Mouse (Mus musculus) E14TG2a.4 (cell line): Measurements from ENCODE around the gene Tmc5.

ENCODE experiments used
- H3K27me3 ChIP-seq: 2 replicates; pipeline ENCODE4 v1.6.1; 2014; ENCODE audit warnings: low read length, control low read depth; ENCODE audit not compliant: insufficient read depth
- H3K36me3 ChIP-seq: 2 replicates; pipeline ENCODE4 v1.6.1; 2014; ENCODE audit warnings: low read length, control low read depth; ENCODE audit not compliant: insufficient read depth
- H3K4me1 ChIP-seq: replicated peaks from 2 replicates; pipeline ENCODE4 v1.6.1; 2014; ENCODE audit warnings: low read depth, low read length, control low read depth
- H3K4me3 ChIP-seq: replicated peaks from 2 replicates; pipeline ENCODE4 v1.5.1; 2014; ENCODE audit warnings: mild to moderate bottlenecking, low read length
- H3K9me3 ChIP-seq: 2 replicates; pipeline ENCODE4 v1.6.1; 2014; ENCODE audit warnings: low read length, control low read depth
- CTCF ChIP-seq: conservative IDR thresholded peaks from 2 replicates; pipeline ENCODE4 v1.5.1; 2014; ENCODE audit warnings: low read length
- NANOG ChIP-seq: IDR thresholded peaks from 2 replicates; pipeline ENCODE4 v1.6.1; 2014; ENCODE audit warnings: borderline replicate concordance, low read length, mixed read lengths
- POU5F1 ChIP-seq: IDR thresholded peaks from 2 replicates; pipeline ENCODE4 v1.6.1; 2014; ENCODE audit warnings: low read length, borderline replicate concordance

The Tmc5 gene

DNA sequence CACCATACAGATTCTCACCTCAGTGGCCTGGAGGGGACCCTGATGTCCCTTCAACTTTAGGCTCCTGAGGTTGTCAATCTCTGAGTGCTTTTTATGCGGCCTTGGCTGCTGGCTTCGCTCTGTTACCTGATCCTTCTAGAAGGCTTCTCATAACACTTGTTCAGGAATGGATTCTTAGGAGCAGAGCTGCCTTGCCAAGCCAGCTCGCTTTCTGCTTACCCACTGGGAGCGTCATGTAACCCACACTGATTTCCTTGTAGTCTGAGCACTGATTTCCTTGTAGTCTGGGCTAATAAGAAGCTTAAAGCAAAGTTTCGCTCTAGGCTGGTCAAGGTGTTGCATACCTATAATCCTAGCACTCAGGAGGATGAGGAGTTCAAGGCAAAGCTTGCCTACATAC, 21.0 kb downstream of the Tmc5 start:
- peaks cover 10% of the 10 kb centered on the region for H3K4me1 ChIP-seq
- H3K9me3 ChIP-seq: no peaks in the 10 kb centered on the region
- no peak overlapping the region for H3K4me3 ChIP-seq
- TF ChIP-seq POU5F1: no peak
- TF ChIP-seq CTCF: no peak
- TF ChIP-seq NANOG: no peak
- no peaks in the 10 kb centered on the region for H3K36me3 ChIP-seq
- peaks cover 8% of the 10 kb centered on the region; the same call in 1 of the 2 replicates for H3K27me3 ChIP-seq

DNA sequence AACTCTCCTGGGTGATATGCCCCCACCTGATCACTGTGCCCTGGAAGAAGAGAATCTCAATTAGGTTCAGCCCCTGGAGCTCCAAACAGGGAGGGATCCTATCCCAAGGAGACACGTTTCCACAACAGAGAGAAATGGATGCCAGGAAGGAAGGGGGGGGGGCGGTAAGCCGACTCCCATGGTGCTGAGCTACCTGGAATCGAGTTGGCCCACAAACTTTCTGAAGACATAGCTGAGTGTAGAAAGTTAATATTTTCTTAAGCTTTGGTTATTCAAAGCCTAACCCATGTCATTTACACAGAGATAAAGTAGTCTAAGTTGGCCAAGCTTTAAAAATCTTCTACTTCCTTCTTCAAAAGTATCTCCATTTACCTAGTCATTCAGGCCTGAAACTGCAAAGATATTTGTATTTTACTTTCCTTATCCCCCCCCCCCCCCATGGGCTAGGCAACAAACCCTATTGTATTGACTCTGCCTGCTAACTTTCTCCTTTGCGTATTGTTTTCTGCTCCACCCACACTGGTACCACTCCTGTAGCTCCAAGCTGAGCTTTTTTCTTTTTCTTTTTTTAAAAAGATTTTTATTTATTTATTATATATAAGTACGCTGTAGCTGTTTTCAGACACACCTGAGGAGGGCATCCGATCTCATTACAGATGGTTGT, 23.3 kb downstream of the Tmc5 start:
- no peaks in the 10 kb centered on the region for H3K4me1 ChIP-seq
- no peak for TF ChIP-seq POU5F1
- TF ChIP-seq CTCF: no peak
- no peak for TF ChIP-seq NANOG
- H3K9me3 ChIP-seq: no peaks in the 10 kb centered on the region
- no peaks in the 10 kb centered on the region for H3K27me3 ChIP-seq
- no peak overlapping the region for H3K4me3 ChIP-seq
- H3K36me3 ChIP-seq: no peaks in the 10 kb centered on the region

DNA sequence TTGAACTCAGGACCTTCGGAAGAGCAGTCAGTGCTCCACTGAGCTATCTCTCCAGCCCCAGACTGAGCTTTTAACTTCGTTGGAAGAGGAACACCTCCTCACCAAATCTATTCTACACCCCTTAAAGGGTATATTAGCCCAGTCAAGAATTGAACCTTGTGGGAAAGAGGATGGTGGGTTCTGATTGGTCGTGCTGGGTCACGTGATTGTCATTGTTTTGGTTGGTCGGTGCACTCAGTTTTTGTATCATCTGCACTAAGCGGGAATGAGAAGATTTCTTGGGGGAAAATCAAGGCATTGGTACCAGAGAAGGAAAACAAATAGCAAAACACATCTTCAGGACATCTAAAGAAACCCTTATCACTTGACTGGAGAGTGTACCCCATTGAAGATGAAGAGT, 24.0 kb downstream of the Tmc5 start:
- TF ChIP-seq NANOG (no peak), CTCF (no peak), POU5F1 (no peak)
- H3K27me3 ChIP-seq: peaks cover 4% of the 10 kb centered on the region; the same call in 1 of the 2 replicates
- no peak overlapping the region for H3K4me3 ChIP-seq
- no peaks in the 10 kb centered on the region for H3K9me3 ChIP-seq
- H3K36me3 ChIP-seq: no peaks in the 10 kb centered on the region
- no peaks in the 10 kb centered on the region for H3K4me1 ChIP-seq

DNA sequence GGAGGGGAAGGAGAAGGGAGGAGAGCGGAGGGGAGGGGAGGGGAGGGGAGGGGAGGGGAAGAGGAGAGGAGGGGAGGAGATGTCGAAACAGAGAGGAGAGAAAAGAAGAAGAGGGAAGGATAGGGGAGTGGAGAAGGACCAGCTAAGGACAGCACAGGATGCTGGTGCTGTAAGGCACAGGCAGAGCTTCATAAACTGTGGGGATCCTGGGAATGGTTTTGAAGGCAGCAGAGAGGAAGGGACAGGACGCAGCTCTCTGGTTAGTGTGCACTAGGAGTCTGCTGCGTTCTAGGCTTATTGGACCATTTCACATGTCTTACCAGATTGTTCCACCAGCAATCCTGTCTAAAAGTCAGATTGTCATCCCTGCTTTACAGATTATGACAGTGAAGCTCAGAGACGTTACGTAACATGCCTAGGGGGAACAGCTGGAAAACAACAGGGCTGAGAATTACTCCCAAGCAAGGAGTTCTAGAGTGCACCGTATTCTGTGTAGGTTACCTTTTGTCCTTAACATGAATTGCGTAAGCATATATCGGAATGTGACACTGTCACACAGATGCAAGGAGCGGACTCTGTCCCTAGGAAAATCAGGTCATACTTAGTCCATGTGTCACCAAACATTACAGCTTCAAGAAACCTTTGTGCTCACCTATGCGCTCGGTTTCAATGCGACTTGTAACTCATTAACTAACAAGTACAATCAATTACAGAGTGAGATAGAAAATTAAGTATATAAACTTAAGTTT, 30.6 kb downstream of the Tmc5 start:
- no peak for TF ChIP-seq NANOG
- TF ChIP-seq POU5F1: no peak
- no peak for TF ChIP-seq CTCF
- H3K36me3 ChIP-seq: no peaks in the 10 kb centered on the region
- peaks cover 4% of the 10 kb centered on the region; the same call in 1 of the 2 replicates for H3K27me3 ChIP-seq
- no peak overlapping the region for H3K4me3 ChIP-seq
- H3K9me3 ChIP-seq: no peaks in the 10 kb centered on the region
- peaks cover 7% of the 10 kb centered on the region for H3K4me1 ChIP-seq

DNA sequence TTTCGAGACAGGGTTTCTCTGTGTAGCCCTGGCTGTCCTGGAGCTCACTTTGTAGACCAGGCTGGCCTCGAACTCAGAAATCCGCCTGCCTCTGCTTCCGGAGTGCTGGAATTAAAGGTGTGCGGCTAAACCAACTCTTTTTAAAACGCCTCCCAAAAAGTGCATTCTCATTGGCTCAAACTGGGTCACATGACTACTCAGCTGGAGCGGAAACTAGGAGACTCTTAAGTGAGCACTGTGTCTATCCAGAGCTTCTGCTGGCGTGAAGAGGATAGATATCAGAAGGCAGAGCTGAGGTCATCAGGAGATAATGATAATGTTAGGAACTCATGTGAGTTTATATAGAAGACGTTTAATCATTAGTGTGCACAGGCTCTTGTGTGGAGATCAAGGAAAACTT, 36.0 kb downstream of the Tmc5 start:
- no peaks in the 10 kb centered on the region for H3K9me3 ChIP-seq
- no peak overlapping the region for H3K4me3 ChIP-seq
- no peaks in the 10 kb centered on the region for H3K27me3 ChIP-seq
- no peaks in the 10 kb centered on the region for H3K36me3 ChIP-seq
- TF ChIP-seq NANOG: no peak
- no peak for TF ChIP-seq CTCF
- H3K4me1 ChIP-seq: 0 out of 2 replicates have a peak, but pooled peaks cover 3% of the 10 kb centered on the region

DNA sequence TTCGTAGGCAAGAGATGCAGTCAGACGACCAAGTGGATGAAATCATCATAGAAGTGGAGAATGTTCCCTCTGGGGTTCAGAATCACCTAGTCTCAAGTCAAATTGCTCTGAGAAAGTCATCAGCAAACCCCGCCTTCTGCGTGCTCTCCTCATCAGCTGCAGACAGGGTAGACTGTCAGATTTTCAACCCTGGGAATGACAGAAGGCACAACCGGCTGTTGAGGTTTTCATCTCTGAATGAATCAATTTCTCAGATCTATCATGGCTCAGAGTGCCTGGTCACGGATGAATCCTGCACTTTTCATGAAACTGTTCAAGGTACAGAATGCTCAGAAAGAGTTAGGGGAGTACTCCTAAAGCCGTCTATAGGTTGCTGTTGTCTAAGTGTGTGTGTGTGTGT, 36.9 kb downstream of the Tmc5 start:
- TF ChIP-seq NANOG (no peak), POU5F1 (no peak), CTCF (no peak)
- no peaks in the 10 kb centered on the region for H3K27me3 ChIP-seq
- no peak overlapping the region for H3K4me3 ChIP-seq

DNA sequence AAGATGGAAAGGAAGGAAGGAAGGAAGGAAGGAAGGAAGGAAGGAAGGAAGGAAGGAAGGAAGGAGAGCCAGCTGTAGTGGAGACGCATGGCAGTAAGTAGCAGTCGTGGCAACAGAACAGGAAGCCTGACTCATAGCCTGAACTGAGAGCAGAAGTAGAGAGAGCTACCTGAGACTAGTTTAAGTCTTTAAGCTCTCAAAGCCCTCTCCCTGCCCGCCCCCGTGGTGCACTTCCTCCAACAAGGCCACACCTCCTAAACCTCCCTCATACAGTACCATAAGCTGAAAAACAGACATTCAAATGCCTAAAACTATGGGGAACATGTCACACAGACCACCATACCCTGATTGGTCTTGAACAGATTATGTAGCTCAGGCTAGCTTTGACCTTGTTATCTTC, 40.4 kb downstream of the Tmc5 start:
- 0 out of 2 replicates have a peak, but pooled peaks cover 9% of the 10 kb centered on the region for H3K4me1 ChIP-seq
- H3K4me3 ChIP-seq: no peak overlapping the region
- peaks cover 3% of the 10 kb centered on the region; the same call in 1 of the 2 replicates for H3K9me3 ChIP-seq
- H3K36me3 ChIP-seq: no peaks in the 10 kb centered on the region
- TF ChIP-seq NANOG (no peak), CTCF (no peak), POU5F1 (no peak)
- H3K27me3 ChIP-seq: peaks cover 8% of the 10 kb centered on the region; the same call in 1 of the 2 replicates

More for the DNA sequence above, 36.9 kb downstream of the Tmc5 start:
- Histone ChIP-seq H3K9me3 (no peaks in the 10 kb centered on the region), H3K36me3 (no peaks in the 10 kb centered on the region), H3K4me1 (0 out of 2 replicates have a peak, but pooled peaks cover 3% of the 10 kb centered on the region)

DNA sequence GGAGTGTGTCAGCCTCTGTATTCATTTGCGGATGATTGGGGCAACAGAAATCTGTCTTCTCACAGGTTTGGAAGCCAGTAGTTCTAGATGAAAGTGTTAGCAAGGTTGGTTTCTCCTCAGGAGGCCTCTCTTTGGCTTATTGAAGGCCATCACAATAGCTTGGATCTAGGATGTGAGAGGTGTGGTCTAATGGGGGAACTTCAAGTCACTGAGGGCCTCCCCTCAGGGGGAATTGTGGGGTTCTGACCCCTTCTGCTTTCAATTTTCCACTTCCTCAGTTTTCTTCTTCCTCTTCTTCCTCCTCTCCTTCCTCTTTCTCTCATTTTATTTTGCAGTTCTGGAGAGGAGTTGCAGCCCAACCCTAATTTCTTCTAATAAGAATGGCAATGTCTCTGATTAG, 49.1 kb downstream of the Tmc5 start:
- TF ChIP-seq NANOG (no peak), POU5F1 (no peak)
- Histone ChIP-seq H3K27me3 (peaks cover 8% of the 10 kb centered on the region; the same call in 1 of the 2 replicates), H3K36me3 (no peaks in the 10 kb centered on the region), H3K4me3 (no peak overlapping the region), H3K9me3 (peaks cover 3% of the 10 kb centered on the region; the same call in 1 of the 2 replicates), H3K4me1 (peaks cover 27% of the 10 kb centered on the region)

DNA sequence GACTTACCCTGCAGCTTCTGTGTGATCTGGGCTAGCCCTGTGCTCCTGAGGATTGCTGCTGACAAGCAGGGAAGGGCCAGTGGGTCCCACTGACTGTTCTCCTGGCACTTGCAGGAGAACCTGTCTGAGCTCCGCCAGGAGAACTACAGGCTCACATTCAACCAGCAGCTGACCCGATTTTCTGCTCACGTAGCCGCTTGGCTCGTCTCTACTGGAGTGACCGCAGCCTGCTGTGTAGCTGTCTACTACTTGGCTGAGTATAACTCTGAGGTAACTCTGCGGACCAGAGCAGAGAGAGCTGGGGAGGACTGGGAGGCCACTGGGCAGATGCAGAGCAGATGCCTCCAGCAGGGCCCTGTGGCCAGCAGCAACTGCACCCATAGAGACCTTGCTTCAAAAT, 52.2 kb downstream of the Tmc5 start:
- Histone ChIP-seq H3K4me3 (no peak overlapping the region), H3K27me3 (no peaks in the 10 kb centered on the region), H3K36me3 (no peaks in the 10 kb centered on the region), H3K9me3 (no peaks in the 10 kb centered on the region), H3K4me1 (peaks cover 54% of the 10 kb centered on the region)
- TF ChIP-seq CTCF: no peak
- no peak for TF ChIP-seq NANOG
- no peak for TF ChIP-seq POU5F1
